Mouse (Mus musculus) kidney, embryonic 15.5 days (tissue): Measurements from ENCODE around the gene Mysm1. TPM values are rescaled to one million over a fixed set of nuclear protein-coding genes. Genes with fewer than 3 reads are reported as not detected.

Experiments used
- ATAC-seq: fragments of 200-750 bp; cut with Nextera tagmentation; replicated peaks from 2 replicates; pipeline ENCODE4 v1.8.0; 2017; ENCODE audit warnings: moderate TSS enrichment; ENCODE audit not compliant: low FRiP score
- H3K27ac ChIP-seq: fragments of 300-500 bp; sonication (generic); 2 replicates; pipeline ENCODE4 v1.5.1; 2015; ENCODE audit warnings: mild to moderate bottlenecking, inconsistent platforms
- H3K27me3 ChIP-seq: fragments of 300-500 bp; sonication (generic); 2 replicates; pipeline ENCODE4 v1.6.1; 2015; ENCODE audit warnings: inconsistent platforms
- H3K36me3 ChIP-seq: fragments of 300-500 bp; sonication (generic); 2 replicates; pipeline ENCODE4 v1.6.1; 2015; ENCODE audit warnings: inconsistent platforms
- H3K4me1 ChIP-seq: fragments of 300-500 bp; sonication (generic); 2 replicates; pipeline ENCODE4 v1.6.1; 2015; ENCODE audit warnings: inconsistent platforms
- H3K4me2 ChIP-seq: fragments of 300-500 bp; sonication (generic); 2 replicates; pipeline ENCODE4 v1.6.1; 2015; ENCODE audit warnings: moderate library complexity, mild to moderate bottlenecking, inconsistent platforms
- H3K4me3 ChIP-seq: fragments of 300-500 bp; sonication (generic); replicated peaks from 2 replicates; pipeline ENCODE4 v1.5.1; 2015; ENCODE audit warnings: mild to moderate bottlenecking, inconsistent platforms
- H3K9ac ChIP-seq: fragments of 300-500 bp; sonication (generic); 2 replicates; pipeline ENCODE4 v1.6.1; 2015; ENCODE audit warnings: mild to moderate bottlenecking, inconsistent platforms
- H3K9me3 ChIP-seq: fragments of 300-500 bp; sonication (generic); replicated peaks from 2 replicates; pipeline ENCODE4 v1.6.1; 2016; ENCODE audit warnings: inconsistent platforms
- whole genome bisulfite sequencing: fragments of 180-500 bp; shearing (Covaris S2); methylation state at CpG from one replicate; pipeline ENCODE4 v1.1.7; 2015; ENCODE audit warnings: mixed read lengths; 5-methylcytosine and 5-hydroxymethylcytosine counted together
- polyA plus RNA-seq: library from polyadenylated mRNA; unstranded; fragments of >200 nt; fragmentation: Nextera tagmentation; extraction: Ambion mirVana; gene quantifications from 2 replicates; pipeline ENCODE4 v1.2.1, GENCODE M21; 2015

Mysm1 gene
- 28.2 and 30.3 TPM in 2 replicates for polyA plus RNA-seq

GRCm38 (mm10) chr4:94978590-94979499 lies at the start of gene Mysm1:
Gene Mysm1 (minus strand): TSS chr4:94979100.
- Histone ChIP-seq H3K4me3 (peak within 1 kb of the TSS; percentile 96), H3K27ac (peak within 1 kb of the TSS; percentile 88), H3K9ac (peak within 1 kb of the TSS; percentile 93), H3K4me2 (peak within 1 kb of the TSS; percentile 74), H3K9me3 (no peaks in the 10 kb centered on the region), H3K4me1 (peaks cover 16% of the 10 kb centered on the region), H3K27me3 (no peaks in the 10 kb centered on the region), H3K36me3 (peaks cover 19% of the 10 kb centered on the region)
- under 1% methylated on average over 69 of the region's 69 CpGs for WGBS
- ATAC-seq = peak; percentile 100

- no peaks in the 10 kb centered on the region for H3K4me1 ChIP-seq
- ATAC-seq = no peak
- no peak overlapping the region for H3K9ac ChIP-seq
- H3K4me2 ChIP-seq = no peak overlapping the region
- H3K4me3 ChIP-seq = no peak overlapping the region
- no peaks in the 10 kb centered on the region for H3K9me3 ChIP-seq
- H3K27me3 ChIP-seq = 0 out of 2 replicates have a peak, but pooled peaks cover 5% of the 10 kb centered on the region
- H3K36me3 ChIP-seq = no peaks in the 10 kb centered on the region
- H3K27ac ChIP-seq = no peak overlapping the region
- 79% methylated on average over 16 of the region's 16 CpGs for WGBS
These were observed 47.1 kb upstream of the Mysm1 start for GRCm38 (mm10) chr4:95025847-95026600.

GRCm38 (mm10) chr4:95023350-95023953 lies 44.6 kb upstream of the Mysm1 start:
- H3K27me3 ChIP-seq = 0 out of 2 replicates have a peak, but pooled peaks cover 5% of the 10 kb centered on the region
- no peak overlapping the region for H3K4me3 ChIP-seq
- no peak overlapping the region for H3K27ac ChIP-seq
- WGBS = 73% methylated on average over 12 of the region's 12 CpGs
- no peak for ATAC-seq
- H3K9me3 ChIP-seq = no peaks in the 10 kb centered on the region
- no peaks in the 10 kb centered on the region for H3K4me1 ChIP-seq
- H3K36me3 ChIP-seq = no peaks in the 10 kb centered on the region
- no peak overlapping the region for H3K9ac ChIP-seq
- H3K4me2 ChIP-seq = no peak overlapping the region

- WGBS = 75% methylated on average over 12 of the region's 12 CpGs
- Histone ChIP-seq H3K4me2 (no peak overlapping the region), H3K27ac (no peak overlapping the region), H3K27me3 (0 out of 2 replicates have a peak, but pooled peaks cover 5% of the 10 kb centered on the region), H3K9ac (no peak overlapping the region), H3K4me1 (no peaks in the 10 kb centered on the region), H3K9me3 (no peaks in the 10 kb centered on the region), H3K36me3 (no peaks in the 10 kb centered on the region), H3K4me3 (no peak overlapping the region)
- no peak for ATAC-seq
These were observed 43.0 kb upstream of the Mysm1 start for GRCm38 (mm10) chr4:95021649-95022637.

- no peak for ATAC-seq
- H3K4me2 ChIP-seq = no peak overlapping the region
- no peaks in the 10 kb centered on the region for H3K36me3 ChIP-seq
- 65% methylated on average over 2 of the region's 2 CpGs for WGBS
- H3K27me3 ChIP-seq = 0 out of 2 replicates have a peak, but pooled peaks cover 5% of the 10 kb centered on the region
- no peaks in the 10 kb centered on the region for H3K4me1 ChIP-seq
- no peak overlapping the region for H3K9ac ChIP-seq
- no peak overlapping the region for H3K4me3 ChIP-seq
- no peaks in the 10 kb centered on the region for H3K9me3 ChIP-seq
- no peak overlapping the region for H3K27ac ChIP-seq
These were observed 41.3 kb upstream of the Mysm1 start for GRCm38 (mm10) chr4:95020201-95020600.

GRCm38 (mm10) chr4:95018221-95018620 lies 39.3 kb upstream of the Mysm1 start:
- 42% methylated on average over 7 of the region's 7 CpGs for WGBS
- no peak for ATAC-seq
- no peak overlapping the region for H3K27ac ChIP-seq

GRCm38 (mm10) chr4:95012706-95013105 lies 33.8 kb upstream of the Mysm1 start:
- H3K4me1 ChIP-seq = no peaks in the 10 kb centered on the region
- H3K9ac ChIP-seq = no peak overlapping the region
- no peak overlapping the region for H3K4me3 ChIP-seq
- H3K27me3 ChIP-seq = no peaks in the 10 kb centered on the region
- 71% methylated on average over 1 of the region's 1 CpGs for WGBS
- no peaks in the 10 kb centered on the region for H3K9me3 ChIP-seq
- ATAC-seq = no peak
- no peaks in the 10 kb centered on the region for H3K36me3 ChIP-seq
- no peak overlapping the region for H3K4me2 ChIP-seq
- H3K27ac ChIP-seq = no peak overlapping the region

More at GRCm38 (mm10) chr4:95018221-95018620, 39.3 kb upstream of the Mysm1 start:
- H3K9ac ChIP-seq = no peak overlapping the region
- no peaks in the 10 kb centered on the region for H3K9me3 ChIP-seq
- no peak overlapping the region for H3K4me3 ChIP-seq
- no peaks in the 10 kb centered on the region for H3K4me1 ChIP-seq
- no peak overlapping the region for H3K4me2 ChIP-seq
- H3K36me3 ChIP-seq = no peaks in the 10 kb centered on the region
- 0 out of 2 replicates have a peak, but pooled peaks cover 5% of the 10 kb centered on the region for H3K27me3 ChIP-seq

- Histone ChIP-seq H3K9ac (no peak overlapping the region), H3K36me3 (no peaks in the 10 kb centered on the region), H3K4me1 (no peaks in the 10 kb centered on the region), H3K9me3 (no peaks in the 10 kb centered on the region), H3K4me3 (no peak overlapping the region), H3K27ac (no peak overlapping the region), H3K4me2 (no peak overlapping the region), H3K27me3 (no peaks in the 10 kb centered on the region)
- ATAC-seq = no peak
These were observed 33.4 kb upstream of the Mysm1 start for GRCm38 (mm10) chr4:95012256-95012655.

- no peaks in the 10 kb centered on the region for H3K36me3 ChIP-seq
- H3K9me3 ChIP-seq = no peaks in the 10 kb centered on the region
- H3K27me3 ChIP-seq = no peaks in the 10 kb centered on the region
- no peak overlapping the region for H3K4me2 ChIP-seq
- 45% methylated on average over 13 of the region's 13 CpGs for WGBS
- no peaks in the 10 kb centered on the region for H3K4me1 ChIP-seq
- no peak overlapping the region for H3K27ac ChIP-seq
- no peak overlapping the region for H3K4me3 ChIP-seq
- H3K9ac ChIP-seq = no peak overlapping the region
- peak; percentile 62; the same call in 1 of the 2 replicates for ATAC-seq
These were observed 29.5 kb upstream of the Mysm1 start for GRCm38 (mm10) chr4:95008175-95009057.

GRCm38 (mm10) chr4:95007759-95008158 lies 28.9 kb upstream of the Mysm1 start:
- no peaks in the 10 kb centered on the region for H3K36me3 ChIP-seq
- no peaks in the 10 kb centered on the region for H3K4me1 ChIP-seq
- no peaks in the 10 kb centered on the region for H3K27me3 ChIP-seq
- no peak overlapping the region for H3K4me3 ChIP-seq
- ATAC-seq = no peak; the same call in 1 of the 2 replicates
- H3K9ac ChIP-seq = no peak overlapping the region
- WGBS = 42% methylated on average over 8 of the region's 8 CpGs
- H3K27ac ChIP-seq = no peak overlapping the region
- H3K4me2 ChIP-seq = no peak overlapping the region
- H3K9me3 ChIP-seq = no peaks in the 10 kb centered on the region
